Mouse (Mus musculus) frontal cortex, postnatal 14 days (tissue): Measurements from ENCODE around the gene Nudt16l1.

Experiments
- DNase-seq, 2 experiments: peaks; one replicate each; pipeline ENCODE4 v3.0.0; 2022; ENCODE audit warnings: low spot score in 2 of 2

The Nudt16l1 gene

GRCm38 (mm10) chr16:4957446-4957845 lies 18.9 kb downstream of the Nudt16l1 start:
- no peak for DNase-seq

- DNase-seq: no peak
Measured at GRCm38 (mm10) chr16:4960260-4960659, 21.7 kb downstream of the Nudt16l1 start.

- no peak for DNase-seq
Measured at GRCm38 (mm10) chr16:4963346-4963745, 24.8 kb downstream of the Nudt16l1 start.

- DNase-seq: peak; percentile 98 to 99
Measured at GRCm38 (mm10) chr16:4963797-4964709, 25.5 kb downstream of the Nudt16l1 start, which contains the start of gene Anks3. Anks3 (minus strand) TSS chr16:4964205.

GRCm38 (mm10) chr16:4964731-4965391 lies 26.3 kb downstream of the Nudt16l1 start:
- no peak for DNase-seq

GRCm38 (mm10) chr16:4965392-4966129 lies 27.0 kb downstream of the Nudt16l1 start:
- no peak for DNase-seq

- no peak for DNase-seq
Measured at GRCm38 (mm10) chr16:4968426-4968825, 29.9 kb downstream of the Nudt16l1 start.

GRCm38 (mm10) chr16:4969055-4969843 lies 30.7 kb downstream of the Nudt16l1 start:
- DNase-seq: no peak

GRCm38 (mm10) chr16:4971626-4972025 lies 33.1 kb downstream of the Nudt16l1 start:
- DNase-seq: no peak

GRCm38 (mm10) chr16:4974521-4974920 lies 36.0 kb downstream of the Nudt16l1 start:
- DNase-seq: no peak

- DNase-seq: no peak
Measured at GRCm38 (mm10) chr16:4976180-4976579, 37.6 kb downstream of the Nudt16l1 start.

- DNase-seq: peak in 1 of 2 experiments; percentile 28
Measured at GRCm38 (mm10) chr16:4978275-4979051, 39.9 kb downstream of the Nudt16l1 start.

GRCm38 (mm10) chr16:4979755-4980380 lies 41.3 kb downstream of the Nudt16l1 start:
- DNase-seq: no peak

- no peak for DNase-seq
Measured at GRCm38 (mm10) chr16:4984717-4985116, 46.2 kb downstream of the Nudt16l1 start.
